Mouse (Mus musculus): ENCODE measurements around the gene Nsun7. TPM values are rescaled to one million over a fixed set of nuclear protein-coding genes. Genes with fewer than 3 reads are reported as not detected.

Nsun7 gene
- polyA plus RNA-seq, 1 experiment from 2014 or later = 0.52 TPM

DNA sequence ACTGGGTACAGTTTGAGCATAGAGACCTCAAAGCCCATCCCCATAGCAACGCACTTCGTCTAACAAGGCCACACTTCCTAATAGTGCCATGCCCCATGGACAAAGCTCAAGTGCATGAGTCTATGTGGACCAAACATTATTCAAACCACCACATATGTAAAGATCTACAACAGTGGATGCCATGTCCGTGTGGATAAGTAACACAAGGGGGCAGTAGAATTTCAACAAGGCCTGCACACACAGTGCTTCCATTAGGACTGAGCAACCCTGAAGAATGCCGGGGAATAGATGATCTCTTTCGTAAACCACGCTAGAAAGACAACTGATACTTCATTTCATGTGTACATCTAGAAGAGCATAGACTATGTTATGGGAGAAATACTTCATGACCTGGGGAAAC, 21.0 kb downstream of the Nsun7 start:
- H3K9ac ChIP-seq (replicated peaks; ENCODE audit: low read length) = no peak overlapping the region
- 70% methylated on average over 6 of the region's 6 CpGs for WGBS
- DNase-seq (ENCODE audit: low spot score) = peak; percentile 33
- H3K4me3 ChIP-seq (ENCODE audit: low read depth, low read length) = no peak overlapping the region
- no peak for ATAC-seq (replicated peaks; ENCODE audit: insufficient number of reproducible peaks, low FRiP score, low TSS enrichment, low read depth)
- H3K9me3 ChIP-seq (replicated peaks; ENCODE audit: control insufficient read depth, low read length) = no peaks in the 10 kb centered on the region
- H3K27me3 ChIP-seq (ENCODE audit: control insufficient read depth, insufficient read depth, low read length) = no peaks in the 10 kb centered on the region
- H3K4me2 ChIP-seq (ENCODE audit: low read depth, low read length) = no peak overlapping the region
- no peaks in the 10 kb centered on the region for H3K36me3 ChIP-seq (replicated peaks; ENCODE audit: control insufficient read depth, insufficient read depth, low read depth, low read length)
- H3K4me1 ChIP-seq (ENCODE audit: control insufficient read depth, insufficient read depth, low read length) = no peaks in the 10 kb centered on the region
- no peak overlapping the region for H3K27ac ChIP-seq (replicated peaks; ENCODE audit: low read depth, low read length)

DNA sequence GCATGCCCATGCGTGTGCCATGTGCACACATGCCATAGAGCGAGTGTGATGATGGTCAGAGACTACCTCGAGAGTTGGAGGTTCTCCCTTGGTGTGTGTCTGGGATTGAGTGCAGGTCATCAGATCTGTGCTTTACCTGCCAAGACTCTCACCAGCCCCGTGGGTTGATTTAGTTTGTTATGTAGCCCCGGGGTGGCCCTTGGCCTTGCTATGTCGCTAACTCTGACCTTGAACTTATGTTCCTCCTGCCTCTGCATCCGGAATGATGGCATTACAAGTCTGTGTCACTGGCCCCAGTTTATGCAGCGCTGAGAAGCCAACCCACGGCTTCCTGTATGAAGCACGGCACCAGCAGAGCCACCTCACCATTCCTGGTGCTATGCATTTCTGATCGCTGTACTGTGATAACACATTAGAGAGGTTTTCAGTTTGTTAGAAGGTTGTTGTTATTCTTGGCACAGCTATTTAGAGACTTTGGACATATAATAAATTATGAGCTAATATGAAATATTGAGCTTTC, 34.5 kb downstream of the Nsun7 start:
- ATAC-seq (replicated peaks; ENCODE audit: insufficient number of reproducible peaks, low FRiP score, low TSS enrichment, low read depth) (no peak), DNase-seq (ENCODE audit: low spot score) (no peak)
- Histone ChIP-seq H3K9me3 (replicated peaks; ENCODE audit: control insufficient read depth, low read length) (no peaks in the 10 kb centered on the region), H3K27me3 (ENCODE audit: control insufficient read depth, insufficient read depth, low read length) (no peaks in the 10 kb centered on the region), H3K27ac (replicated peaks; ENCODE audit: low read depth, low read length) (no peak overlapping the region), H3K4me3 (ENCODE audit: low read depth, low read length) (no peak overlapping the region), H3K9ac (replicated peaks; ENCODE audit: low read length) (no peak overlapping the region), H3K4me1 (ENCODE audit: control insufficient read depth, insufficient read depth, low read length) (no peaks in the 10 kb centered on the region), H3K4me2 (ENCODE audit: low read depth, low read length) (no peak overlapping the region), H3K36me3 (replicated peaks; ENCODE audit: control insufficient read depth, insufficient read depth, low read depth, low read length) (no peaks in the 10 kb centered on the region)
- 90% methylated on average over 11 of the region's 11 CpGs for WGBS

- Histone ChIP-seq H3K27me3 (ENCODE audit: control insufficient read depth, insufficient read depth, low read length) (no peaks in the 10 kb centered on the region), H3K36me3 (replicated peaks; ENCODE audit: control insufficient read depth, insufficient read depth, low read depth, low read length) (no peaks in the 10 kb centered on the region), H3K4me3 (ENCODE audit: low read depth, low read length) (no peak overlapping the region), H3K4me1 (ENCODE audit: control insufficient read depth, insufficient read depth, low read length) (no peaks in the 10 kb centered on the region), H3K27ac (replicated peaks; ENCODE audit: low read depth, low read length) (no peak overlapping the region), H3K9me3 (replicated peaks; ENCODE audit: control insufficient read depth, low read length) (no peaks in the 10 kb centered on the region), H3K4me2 (ENCODE audit: low read depth, low read length) (no peak overlapping the region), H3K9ac (replicated peaks; ENCODE audit: low read length) (no peak overlapping the region)
- no peak for ATAC-seq (replicated peaks; ENCODE audit: insufficient number of reproducible peaks, low FRiP score, low TSS enrichment, low read depth)
- DNase-seq (ENCODE audit: low spot score) = no peak
- WGBS = 91% methylated on average over 4 of the region's 4 CpGs
Measured at GRCm38 (mm10) chr5:66294952-66295351, 35.3 kb downstream of the Nsun7 start.

DNA sequence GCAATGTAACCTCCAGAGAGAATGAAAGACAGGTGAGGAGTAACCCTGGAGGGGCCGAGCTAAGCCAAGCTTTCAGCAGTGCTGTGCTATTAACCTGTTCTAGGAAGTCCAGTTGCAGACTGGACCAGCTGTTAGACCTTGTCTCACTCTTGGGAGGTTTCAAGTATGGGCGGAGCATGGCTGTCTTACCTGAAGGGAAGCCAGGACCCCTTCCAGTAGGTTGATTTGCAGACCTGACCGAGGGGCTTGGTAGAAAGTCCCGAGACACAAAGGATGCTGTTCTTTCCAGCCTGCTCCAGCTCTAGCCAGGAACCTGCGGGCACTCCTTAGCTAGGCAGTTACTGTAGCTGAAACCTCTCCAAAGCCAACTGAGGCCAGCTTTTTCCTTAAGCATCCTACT, 36.4 kb downstream of the Nsun7 start:
- no peaks in the 10 kb centered on the region for H3K9me3 ChIP-seq (replicated peaks; ENCODE audit: control insufficient read depth, low read length)
- DNase-seq (ENCODE audit: low spot score) (no peak), ATAC-seq (replicated peaks; ENCODE audit: insufficient number of reproducible peaks, low FRiP score, low TSS enrichment, low read depth) (no peak)
- no peaks in the 10 kb centered on the region for H3K36me3 ChIP-seq (replicated peaks; ENCODE audit: control insufficient read depth, insufficient read depth, low read depth, low read length)
- no peaks in the 10 kb centered on the region for H3K4me1 ChIP-seq (ENCODE audit: control insufficient read depth, insufficient read depth, low read length)
- no peaks in the 10 kb centered on the region for H3K27me3 ChIP-seq (ENCODE audit: control insufficient read depth, insufficient read depth, low read length)
- H3K27ac ChIP-seq (replicated peaks; ENCODE audit: low read depth, low read length) = no peak overlapping the region
- no peak overlapping the region for H3K4me2 ChIP-seq (ENCODE audit: low read depth, low read length)
- WGBS = 92% methylated on average over 5 of the region's 5 CpGs
- no peak overlapping the region for H3K9ac ChIP-seq (replicated peaks; ENCODE audit: low read length)
- H3K4me3 ChIP-seq (ENCODE audit: low read depth, low read length) = no peak overlapping the region

GRCm38 (mm10) chr5:66298856-66299255, 39.2 kb downstream of the Nsun7 start:
- DNase-seq (ENCODE audit: low spot score) (no peak), ATAC-seq (replicated peaks; ENCODE audit: insufficient number of reproducible peaks, low FRiP score, low TSS enrichment, low read depth) (no peak)
- Histone ChIP-seq H3K4me1 (ENCODE audit: control insufficient read depth, insufficient read depth, low read length) (no peaks in the 10 kb centered on the region), H3K36me3 (replicated peaks; ENCODE audit: control insufficient read depth, insufficient read depth, low read depth, low read length) (no peaks in the 10 kb centered on the region), H3K27me3 (ENCODE audit: control insufficient read depth, insufficient read depth, low read length) (no peaks in the 10 kb centered on the region), H3K4me2 (ENCODE audit: low read depth, low read length) (no peak overlapping the region), H3K4me3 (ENCODE audit: low read depth, low read length) (no peak overlapping the region), H3K27ac (replicated peaks; ENCODE audit: low read depth, low read length) (no peak overlapping the region), H3K9me3 (replicated peaks; ENCODE audit: control insufficient read depth, low read length) (no peaks in the 10 kb centered on the region), H3K9ac (replicated peaks; ENCODE audit: low read length) (no peak overlapping the region)
- WGBS = 92% methylated on average over 6 of the region's 6 CpGs

DNA sequence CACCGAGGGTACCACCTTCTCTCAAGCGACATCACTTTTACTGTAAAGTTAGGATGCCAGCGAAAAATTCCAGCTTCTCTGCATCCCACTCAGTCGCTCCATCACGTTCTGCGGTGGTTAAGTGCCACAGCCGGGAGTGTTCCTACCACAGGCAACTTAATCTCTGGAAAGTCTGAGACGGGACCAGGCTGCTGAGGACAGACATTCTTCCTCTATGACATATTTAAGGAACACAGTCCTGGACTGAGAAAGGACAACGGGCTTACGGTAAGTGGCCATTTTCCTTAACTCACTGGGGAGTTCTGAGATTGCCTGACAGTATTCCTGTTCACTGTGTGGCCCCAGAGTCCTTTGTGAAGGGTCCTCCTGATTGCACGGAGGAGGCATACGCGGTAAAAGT, 40.9 kb downstream of the Nsun7 start:
- 89% methylated on average over 13 of the region's 13 CpGs for WGBS

DNA sequence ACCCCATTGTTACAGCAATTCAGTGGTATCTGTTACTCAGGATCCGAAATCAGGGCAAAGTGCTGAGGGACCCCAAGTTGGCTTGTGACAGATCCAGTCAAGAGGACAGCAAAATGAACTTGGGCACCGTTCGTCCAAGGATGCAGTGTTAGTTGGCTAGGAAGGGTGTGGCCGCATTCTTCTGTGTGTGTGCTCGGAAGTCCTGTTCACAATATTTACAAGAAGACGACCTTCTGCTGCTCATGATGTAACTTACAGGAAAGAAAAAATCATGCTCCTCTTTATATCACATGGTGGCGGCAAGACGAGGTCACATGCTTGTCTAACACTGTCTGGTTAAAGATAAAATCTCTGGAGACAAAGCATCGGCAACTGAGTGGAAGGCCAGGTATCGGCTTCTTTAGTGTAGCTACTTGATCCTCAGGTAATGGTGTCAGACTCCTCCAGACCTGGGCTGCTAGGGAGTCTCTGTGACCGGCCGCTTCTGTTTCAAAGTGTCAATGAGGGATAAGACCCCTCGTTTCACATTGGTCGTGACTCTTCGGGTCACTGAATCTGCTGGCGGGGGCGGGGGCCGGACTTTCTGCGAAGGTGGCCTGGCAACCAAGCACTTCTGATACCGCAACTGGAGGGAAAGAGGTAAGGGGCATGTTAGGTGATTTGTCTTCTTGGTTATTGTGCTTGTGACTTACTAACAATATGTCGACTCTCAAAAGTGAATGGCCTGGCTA, 42.6 kb downstream of the Nsun7 start:
- Histone ChIP-seq H3K4me2 (ENCODE audit: low read depth, low read length) (no peak overlapping the region), H3K4me3 (ENCODE audit: low read depth, low read length) (no peak overlapping the region), H3K4me1 (ENCODE audit: control insufficient read depth, insufficient read depth, low read length) (no peaks in the 10 kb centered on the region), H3K27ac (replicated peaks; ENCODE audit: low read depth, low read length) (no peak overlapping the region), H3K36me3 (replicated peaks; ENCODE audit: control insufficient read depth, insufficient read depth, low read depth, low read length) (no peaks in the 10 kb centered on the region), H3K9ac (replicated peaks; ENCODE audit: low read length) (no peak overlapping the region), H3K9me3 (replicated peaks; ENCODE audit: control insufficient read depth, low read length) (no peaks in the 10 kb centered on the region), H3K27me3 (ENCODE audit: control insufficient read depth, insufficient read depth, low read length) (no peaks in the 10 kb centered on the region)
- no peak for ATAC-seq (replicated peaks; ENCODE audit: insufficient number of reproducible peaks, low FRiP score, low TSS enrichment, low read depth)
- no peak for DNase-seq (ENCODE audit: low spot score)
- 93% methylated on average over 21 of the region's 21 CpGs for WGBS

More for the DNA sequence above, 40.9 kb downstream of the Nsun7 start:
- DNase-seq (ENCODE audit: low spot score) (no peak), ATAC-seq (replicated peaks; ENCODE audit: insufficient number of reproducible peaks, low FRiP score, low TSS enrichment, low read depth) (no peak)
- no peak overlapping the region for H3K4me2 ChIP-seq (ENCODE audit: low read depth, low read length)
- H3K27ac ChIP-seq (replicated peaks; ENCODE audit: low read depth, low read length) = no peak overlapping the region
- H3K4me3 ChIP-seq (ENCODE audit: low read depth, low read length) = no peak overlapping the region
- H3K4me1 ChIP-seq (ENCODE audit: control insufficient read depth, insufficient read depth, low read length) = no peaks in the 10 kb centered on the region
- no peaks in the 10 kb centered on the region for H3K9me3 ChIP-seq (replicated peaks; ENCODE audit: control insufficient read depth, low read length)
- H3K36me3 ChIP-seq (replicated peaks; ENCODE audit: control insufficient read depth, insufficient read depth, low read depth, low read length) = no peaks in the 10 kb centered on the region
- no peaks in the 10 kb centered on the region for H3K27me3 ChIP-seq (ENCODE audit: control insufficient read depth, insufficient read depth, low read length)
- H3K9ac ChIP-seq (replicated peaks; ENCODE audit: low read length) = no peak overlapping the region

GRCm38 (mm10) chr5:66302873-66303272, 43.2 kb downstream of the Nsun7 start:
- Histone ChIP-seq H3K27ac (replicated peaks; ENCODE audit: low read depth, low read length) (no peak overlapping the region), H3K27me3 (ENCODE audit: control insufficient read depth, insufficient read depth, low read length) (no peaks in the 10 kb centered on the region), H3K9ac (replicated peaks; ENCODE audit: low read length) (no peak overlapping the region), H3K36me3 (replicated peaks; ENCODE audit: control insufficient read depth, insufficient read depth, low read depth, low read length) (no peaks in the 10 kb centered on the region), H3K4me1 (ENCODE audit: control insufficient read depth, insufficient read depth, low read length) (no peaks in the 10 kb centered on the region), H3K9me3 (replicated peaks; ENCODE audit: control insufficient read depth, low read length) (no peaks in the 10 kb centered on the region), H3K4me3 (ENCODE audit: low read depth, low read length) (no peak overlapping the region), H3K4me2 (ENCODE audit: low read depth, low read length) (no peak overlapping the region)
- ATAC-seq (replicated peaks; ENCODE audit: insufficient number of reproducible peaks, low FRiP score, low TSS enrichment, low read depth) = no peak
- WGBS = 87% methylated on average over 2 of the region's 2 CpGs
- DNase-seq (ENCODE audit: low spot score) = no peak
